In genomic region chr10:9575605-9576004, GRCm38 (mm10) we compare ENCODE assay signal across 8 mouse cellular contexts.
A peak's percentile ranks its signal among the peaks of the same experiment; 100 is the strongest.
DNase-seq lines count a peak whose midpoint lies in the region; ATAC-seq and TF ChIP-seq lines count a peak whose summit lies in the region.

No protein-coding gene starts in this region.

- DNase-seq in hindbrain, embryonic 11.5 days (ENCODE audit: low spot score): peak; percentile 62
- DNase-seq in adrenal gland, postnatal 25 days: peak; percentile 79
- DNase-seq in embryo, embryonic 9.5 days (ENCODE audit: extremely low spot score): peak; percentile 62
- peak; percentile 64 for DNase-seq in heart, postnatal 0 days (ENCODE audit: low spot score)
- peak; percentile 14 to 57 for DNase-seq in layer of hippocampus, adult 8-10 months (ENCODE audit: low spot score in 2 of 2)
- peak; percentile 69 for DNase-seq in mesoderm, embryonic 11.5 days (ENCODE audit: low read depth, low spot score)
- peak; percentile 71 for DNase-seq in stomach, postnatal 0 days (ENCODE audit: low spot score)

- TF ChIP-seq EP300 in heart, postnatal 0 days (IDR thresholded peaks at IDR 0.05; ENCODE audit: low read depth): no peak
- no peak for TF ChIP-seq EP300 in stomach, postnatal 0 days (optimal IDR thresholded peaks at IDR 0.05)

- H3K36me3 ChIP-seq in hindbrain, embryonic 11.5 days (ENCODE audit: control insufficient read depth, insufficient read depth, low read length): no peaks in the 10 kb centered on the region
- no peaks in the 10 kb centered on the region for H3K36me3 ChIP-seq in hindbrain, embryonic 13.5 days
- H3K36me3 ChIP-seq in heart, postnatal 0 days (replicated peaks; ENCODE audit: control insufficient read depth, insufficient read depth, low read length): no peaks in the 10 kb centered on the region
- H3K36me3 ChIP-seq in stomach, postnatal 0 days (ENCODE audit: control insufficient read depth, insufficient read depth, low read length): no peaks in the 10 kb centered on the region

- 38% methylated on average over 4 of the region's 4 CpGs for WGBS in hindbrain, embryonic 11.5 days
- 32% methylated on average over 4 of the region's 4 CpGs for WGBS in hindbrain, embryonic 13.5 days
- WGBS in heart, postnatal 0 days: 32% methylated on average over 4 of the region's 4 CpGs
- 34% methylated on average over 4 of the region's 4 CpGs for whole genome bisulfite sequencing in stomach, postnatal 0 days

- no peaks in the 10 kb centered on the region for H3K27me3 ChIP-seq in hindbrain, embryonic 11.5 days (ENCODE audit: control insufficient read depth, insufficient read depth, low read length)
- no peaks in the 10 kb centered on the region for H3K27me3 ChIP-seq in hindbrain, embryonic 13.5 days
- no peaks in the 10 kb centered on the region for H3K27me3 ChIP-seq in heart, postnatal 0 days (ENCODE audit: control insufficient read depth, insufficient read depth, low read length)
- no peaks in the 10 kb centered on the region for H3K27me3 ChIP-seq in stomach, postnatal 0 days (ENCODE audit: control insufficient read depth, insufficient read depth, low read length)

- ATAC-seq in hindbrain, embryonic 11.5 days (ENCODE audit: low FRiP score): peak; percentile 64
- ATAC-seq in hindbrain, embryonic 13.5 days (ENCODE audit: low FRiP score): no peak
- ATAC-seq in heart, postnatal 0 days (ENCODE audit: insufficient read depth, low read depth): peak; percentile 71; the same call in 1 of the 2 replicates
- 0 out of 2 replicates have a peak, but pooled peaks have one; percentile 26 for ATAC-seq in stomach, postnatal 0 days (ENCODE audit: low FRiP score, low TSS enrichment)

- H3K9me3 ChIP-seq in hindbrain, embryonic 11.5 days (ENCODE audit: control insufficient read depth, low read length): no peaks in the 10 kb centered on the region
- H3K9me3 ChIP-seq in hindbrain, embryonic 13.5 days: no peaks in the 10 kb centered on the region
- H3K9me3 ChIP-seq in heart, postnatal 0 days (replicated peaks; ENCODE audit: control insufficient read depth, low read length): no peaks in the 10 kb centered on the region
- H3K9me3 ChIP-seq in stomach, postnatal 0 days (ENCODE audit: control insufficient read depth, low read length): no peaks in the 10 kb centered on the region

- no peak overlapping the region for H3K27ac ChIP-seq in hindbrain, embryonic 11.5 days (ENCODE audit: low read depth, low read length)
- H3K27ac ChIP-seq in hindbrain, embryonic 13.5 days: no peak overlapping the region
- H3K27ac ChIP-seq in heart, postnatal 0 days (ENCODE audit: low read depth): no peak overlapping the region
- no peak overlapping the region for H3K27ac ChIP-seq in stomach, postnatal 0 days (replicated peaks)

- no peaks in the 10 kb centered on the region for H3K4me1 ChIP-seq in hindbrain, embryonic 11.5 days (replicated peaks; ENCODE audit: control insufficient read depth, insufficient read depth, low read length)
- no peaks in the 10 kb centered on the region for H3K4me1 ChIP-seq in hindbrain, embryonic 13.5 days (replicated peaks)
- H3K4me1 ChIP-seq in heart, postnatal 0 days (ENCODE audit: control insufficient read depth, insufficient read depth): peaks cover 19% of the 10 kb centered on the region; the same call in 1 of the 2 replicates
- no peaks in the 10 kb centered on the region for H3K4me1 ChIP-seq in stomach, postnatal 0 days (replicated peaks; ENCODE audit: control insufficient read depth, insufficient read depth)

- peak; percentile 78 for TF ChIP-seq CTCF in heart, postnatal 0 days (IDR thresholded peaks at IDR 0.05; ENCODE audit: low read depth)
- TF ChIP-seq CTCF in stomach, postnatal 0 days (IDR thresholded peaks at IDR 0.05; ENCODE audit: low read depth): peak; percentile 80

- H3K4me2 ChIP-seq in hindbrain, embryonic 11.5 days (replicated peaks; ENCODE audit: low read depth, low read length): no peak overlapping the region
- no peak overlapping the region for H3K4me2 ChIP-seq in hindbrain, embryonic 13.5 days
- no peak overlapping the region for H3K4me2 ChIP-seq in heart, postnatal 0 days (ENCODE audit: low read depth, low read length)
- no peak overlapping the region for H3K4me2 ChIP-seq in stomach, postnatal 0 days (replicated peaks; ENCODE audit: low read depth)

- H3K4me3 ChIP-seq in hindbrain, embryonic 11.5 days (ENCODE audit: low read depth, low read length): no peak overlapping the region
- H3K4me3 ChIP-seq in hindbrain, embryonic 13.5 days: no peak overlapping the region
- H3K4me3 ChIP-seq in heart, postnatal 0 days (ENCODE audit: low read depth, low read length): no peak overlapping the region
- H3K4me3 ChIP-seq in stomach, postnatal 0 days (ENCODE audit: low read depth, low read length): no peak overlapping the region

- H3K9ac ChIP-seq in hindbrain, embryonic 11.5 days (ENCODE audit: low read depth, low read length): no peak overlapping the region
- H3K9ac ChIP-seq in hindbrain, embryonic 13.5 days: no peak overlapping the region
- H3K9ac ChIP-seq in heart, postnatal 0 days (replicated peaks; ENCODE audit: low read depth, low read length): no peak overlapping the region
- no peak overlapping the region for H3K9ac ChIP-seq in stomach, postnatal 0 days (ENCODE audit: low read length)
